Mouse (Mus musculus): Measurements from ENCODE around the gene Gm20441. TPM values are rescaled to one million over a fixed set of nuclear protein-coding genes. Genes with fewer than 3 reads are reported as not detected.

Gene Gm20441
- total and polyA plus RNA-seq, 2 experiments from 2014 or later, result not detected

GRCm38 (mm10) chr10:75796731-75797516, 16.2 kb upstream of the Gm20441 start:
- H3K4me1 ChIP-seq (ENCODE audit: insufficient read depth), result 0 out of 2 replicates have a peak, but pooled peaks cover 9% of the 10 kb centered on the region
- no peak for ATAC-seq
- no peaks in the 10 kb centered on the region for H3K36me3 ChIP-seq (ENCODE audit: insufficient read depth)
- WGBS, result 50% methylated on average over 11 of the region's 11 CpGs
- no peak for DNase-seq
- no peak for TF ChIP-seq CTCF (IDR thresholded peaks at IDR 0.05; ENCODE audit: low read depth)
- H3K27ac ChIP-seq (ENCODE audit: low read depth, low read length), result no peak overlapping the region
- no peak overlapping the region; the same call in 1 of the 2 replicates for H3K9ac ChIP-seq
- peak overlapping the region; percentile 65 for H3K4me2 ChIP-seq (ENCODE audit: low read depth)
- H3K9me3 ChIP-seq (ENCODE audit: low read length), result no peaks in the 10 kb centered on the region
- H3K4me3 ChIP-seq (ENCODE audit: low read depth, low read length), result peak overlapping the region; percentile 40
- H3K27me3 ChIP-seq (ENCODE audit: insufficient read depth, low read length), result no peaks in the 10 kb centered on the region

GRCm38 (mm10) chr10:75794880-75795279, 14.1 kb upstream of the Gm20441 start:
- Histone ChIP-seq H3K27ac (ENCODE audit: low read depth, low read length) (no peak overlapping the region), H3K4me3 (ENCODE audit: low read depth, low read length) (no peak overlapping the region), H3K9me3 (ENCODE audit: low read length) (no peaks in the 10 kb centered on the region), H3K27me3 (ENCODE audit: insufficient read depth, low read length) (no peaks in the 10 kb centered on the region), H3K36me3 (ENCODE audit: insufficient read depth) (no peaks in the 10 kb centered on the region), H3K9ac (no peak overlapping the region), H3K4me1 (ENCODE audit: insufficient read depth) (0 out of 2 replicates have a peak, but pooled peaks cover 9% of the 10 kb centered on the region), H3K4me2 (ENCODE audit: low read depth) (no peak overlapping the region)
- peak; percentile 7 for DNase-seq
- 0 out of 2 replicates have a peak, but pooled peaks have one; percentile 30 for ATAC-seq
- 18% methylated on average over 3 of the region's 3 CpGs for WGBS
- TF ChIP-seq CTCF (IDR thresholded peaks at IDR 0.05; ENCODE audit: low read depth), result 0 out of 2 replicates have a peak, but pooled peaks have one; percentile 13

DNA sequence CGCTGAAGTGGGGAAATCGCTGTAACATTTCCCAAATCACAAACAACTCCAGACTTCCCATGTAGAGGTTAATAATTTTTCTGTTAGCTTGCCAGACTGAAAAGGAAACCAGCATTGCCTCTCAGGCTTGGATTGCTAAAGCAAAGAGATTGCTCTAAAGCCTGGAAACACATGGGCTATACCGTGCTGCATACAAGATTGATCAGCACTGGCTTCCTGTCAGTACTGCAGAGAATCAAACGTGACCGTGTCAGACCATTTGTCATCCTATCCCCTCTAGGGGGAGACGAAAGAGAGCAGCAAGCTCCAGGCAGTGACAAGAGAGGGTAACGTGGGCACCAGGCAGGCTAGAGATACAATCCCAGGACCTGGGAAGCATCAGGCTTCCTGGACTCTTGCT, 10.0 kb upstream of the Gm20441 start:
- WGBS, result 23% methylated on average over 7 of the region's 7 CpGs
- peak; percentile 35 for TF ChIP-seq CTCF (IDR thresholded peaks at IDR 0.05; ENCODE audit: low read depth)

DNA sequence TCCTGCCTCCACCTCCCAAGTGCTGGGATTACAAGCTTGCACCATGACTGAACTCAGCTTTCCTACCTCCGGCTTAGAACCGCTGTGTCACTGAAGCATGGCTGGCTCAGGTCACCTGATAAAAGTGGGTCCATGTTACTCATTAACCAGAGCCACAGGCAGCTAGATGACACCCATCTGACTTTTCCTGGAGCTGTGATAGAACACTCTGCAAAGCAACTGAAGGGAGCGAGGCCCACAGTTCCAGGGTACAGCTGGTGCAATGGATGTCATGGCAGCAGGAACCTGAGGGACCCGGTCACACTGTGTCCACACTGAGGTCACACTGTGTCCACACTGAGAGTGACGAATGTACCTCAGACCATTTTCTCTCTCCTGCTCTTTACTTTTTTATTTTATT, 9.1 kb upstream of the Gm20441 start:
- Histone ChIP-seq H3K27ac (ENCODE audit: low read depth, low read length) (no peak overlapping the region), H3K27me3 (ENCODE audit: insufficient read depth, low read length) (no peaks in the 10 kb centered on the region), H3K4me2 (ENCODE audit: low read depth) (no peak overlapping the region), H3K9ac (no peak overlapping the region), H3K9me3 (ENCODE audit: low read length) (no peaks in the 10 kb centered on the region), H3K4me1 (ENCODE audit: insufficient read depth) (no peaks in the 10 kb centered on the region), H3K4me3 (ENCODE audit: low read depth, low read length) (no peak overlapping the region), H3K36me3 (ENCODE audit: insufficient read depth) (no peaks in the 10 kb centered on the region)
- TF ChIP-seq CTCF (IDR thresholded peaks at IDR 0.05; ENCODE audit: low read depth), result no peak
- 89% methylated on average over 5 of the region's 5 CpGs for WGBS
- ATAC-seq (no peak), DNase-seq (no peak)

More for the DNA sequence above, 10.0 kb upstream of the Gm20441 start:
- Histone ChIP-seq H3K27ac (ENCODE audit: low read depth, low read length) (no peak overlapping the region), H3K36me3 (ENCODE audit: insufficient read depth) (no peaks in the 10 kb centered on the region), H3K9ac (no peak overlapping the region), H3K9me3 (ENCODE audit: low read length) (no peaks in the 10 kb centered on the region), H3K4me1 (ENCODE audit: insufficient read depth) (no peaks in the 10 kb centered on the region), H3K4me2 (ENCODE audit: low read depth) (no peak overlapping the region), H3K4me3 (ENCODE audit: low read depth, low read length) (no peak overlapping the region), H3K27me3 (ENCODE audit: insufficient read depth, low read length) (no peaks in the 10 kb centered on the region)
- ATAC-seq (no peak), DNase-seq (peak; percentile 8)

DNA sequence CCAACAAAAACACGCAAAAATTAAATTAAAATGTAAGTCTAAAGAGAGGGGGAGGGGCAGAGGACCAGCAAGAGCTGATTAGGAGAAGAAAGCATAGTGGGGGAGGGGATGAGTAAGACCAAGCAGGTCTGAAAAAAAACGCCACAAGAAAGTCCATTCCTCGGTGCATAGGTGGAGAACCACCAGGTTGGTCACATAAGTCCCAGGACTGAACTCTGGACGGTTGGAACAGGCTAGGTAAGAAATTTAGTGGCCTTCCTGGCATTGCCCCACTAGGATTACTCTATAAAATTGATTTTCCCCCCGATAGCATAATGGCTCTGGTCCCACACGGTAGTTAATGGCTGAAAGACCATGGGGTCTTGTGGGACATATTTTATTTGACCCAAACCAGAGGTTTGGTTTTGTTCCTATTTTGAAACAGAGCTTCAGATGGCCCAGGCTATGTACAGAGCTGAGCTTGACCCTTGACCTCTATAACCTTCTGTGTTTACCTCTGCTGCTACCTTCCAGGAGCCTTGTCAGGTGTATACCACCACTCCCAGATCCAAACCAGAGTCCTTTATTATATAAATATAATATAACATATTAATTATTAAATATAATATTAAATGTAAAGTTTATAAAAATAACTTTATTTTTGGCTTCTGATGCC, 8.5 kb upstream of the Gm20441 start:
- no peak for DNase-seq
- 76% methylated on average over 6 of the region's 6 CpGs for WGBS

DNA sequence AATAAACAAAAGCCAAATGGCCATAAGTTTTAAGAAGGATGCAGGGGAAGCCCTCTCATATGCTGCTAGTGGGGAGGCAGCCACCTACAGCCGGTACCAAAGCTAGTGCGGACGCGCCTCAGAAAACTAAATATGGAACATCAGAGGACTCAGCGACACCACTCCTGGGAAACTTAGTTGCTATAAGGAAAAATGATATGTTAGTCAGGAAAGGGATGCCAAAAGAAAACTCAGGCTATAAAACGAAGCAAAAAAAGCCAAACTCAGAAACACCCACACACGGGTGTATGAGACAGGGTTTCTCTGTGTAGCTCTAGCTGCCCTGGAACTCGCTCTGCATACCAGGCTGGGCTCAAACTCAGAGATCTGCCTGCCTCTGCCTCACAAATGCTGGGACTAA, 7.5 kb upstream of the Gm20441 start:
- 91% methylated on average over 8 of the region's 8 CpGs for WGBS
- no peaks in the 10 kb centered on the region for H3K27me3 ChIP-seq (ENCODE audit: insufficient read depth, low read length)
- no peak for TF ChIP-seq CTCF (IDR thresholded peaks at IDR 0.05; ENCODE audit: low read depth)

More for the DNA sequence above, 8.5 kb upstream of the Gm20441 start:
- Histone ChIP-seq H3K27me3 (ENCODE audit: insufficient read depth, low read length) (no peaks in the 10 kb centered on the region), H3K36me3 (ENCODE audit: insufficient read depth) (no peaks in the 10 kb centered on the region), H3K4me2 (ENCODE audit: low read depth) (no peak overlapping the region), H3K4me1 (ENCODE audit: insufficient read depth) (no peaks in the 10 kb centered on the region), H3K27ac (ENCODE audit: low read depth, low read length) (no peak overlapping the region), H3K4me3 (ENCODE audit: low read depth, low read length) (no peak overlapping the region), H3K9ac (no peak overlapping the region), H3K9me3 (ENCODE audit: low read length) (no peaks in the 10 kb centered on the region)
- no peak for ATAC-seq
- no peak for TF ChIP-seq CTCF (IDR thresholded peaks at IDR 0.05; ENCODE audit: low read depth)

GRCm38 (mm10) chr10:75785442-75785841, 4.7 kb upstream of the Gm20441 start:
- Histone ChIP-seq H3K4me3 (ENCODE audit: low read depth, low read length) (no peak overlapping the region), H3K27me3 (ENCODE audit: insufficient read depth, low read length) (peaks cover 9% of the 10 kb centered on the region), H3K9me3 (ENCODE audit: low read length) (no peaks in the 10 kb centered on the region), H3K4me2 (ENCODE audit: low read depth) (no peak overlapping the region), H3K36me3 (ENCODE audit: insufficient read depth) (no peaks in the 10 kb centered on the region), H3K27ac (ENCODE audit: low read depth, low read length) (no peak overlapping the region), H3K4me1 (ENCODE audit: insufficient read depth) (0 out of 2 replicates have a peak, but pooled peaks cover 8% of the 10 kb centered on the region), H3K9ac (no peak overlapping the region)
- DNase-seq, result no peak
- 75% methylated on average over 1 of the region's 1 CpGs for WGBS
- TF ChIP-seq CTCF (IDR thresholded peaks at IDR 0.05; ENCODE audit: low read depth), result no peak
- no peak for ATAC-seq

More for the DNA sequence above, 7.5 kb upstream of the Gm20441 start:
- no peak for ATAC-seq
- no peaks in the 10 kb centered on the region for H3K4me1 ChIP-seq (ENCODE audit: insufficient read depth)
- H3K4me3 ChIP-seq (ENCODE audit: low read depth, low read length), result no peak overlapping the region
- H3K36me3 ChIP-seq (ENCODE audit: insufficient read depth), result no peaks in the 10 kb centered on the region
- H3K4me2 ChIP-seq (ENCODE audit: low read depth), result no peak overlapping the region
- no peak for DNase-seq
- H3K9ac ChIP-seq, result no peak overlapping the region
- H3K27ac ChIP-seq (ENCODE audit: low read depth, low read length), result no peak overlapping the region
- H3K9me3 ChIP-seq (ENCODE audit: low read length), result no peaks in the 10 kb centered on the region

Measured in forebrain, postnatal 0 days (tissue).